13 mouse cellular contexts compared by ENCODE assay signal in the genomic region with DNA sequence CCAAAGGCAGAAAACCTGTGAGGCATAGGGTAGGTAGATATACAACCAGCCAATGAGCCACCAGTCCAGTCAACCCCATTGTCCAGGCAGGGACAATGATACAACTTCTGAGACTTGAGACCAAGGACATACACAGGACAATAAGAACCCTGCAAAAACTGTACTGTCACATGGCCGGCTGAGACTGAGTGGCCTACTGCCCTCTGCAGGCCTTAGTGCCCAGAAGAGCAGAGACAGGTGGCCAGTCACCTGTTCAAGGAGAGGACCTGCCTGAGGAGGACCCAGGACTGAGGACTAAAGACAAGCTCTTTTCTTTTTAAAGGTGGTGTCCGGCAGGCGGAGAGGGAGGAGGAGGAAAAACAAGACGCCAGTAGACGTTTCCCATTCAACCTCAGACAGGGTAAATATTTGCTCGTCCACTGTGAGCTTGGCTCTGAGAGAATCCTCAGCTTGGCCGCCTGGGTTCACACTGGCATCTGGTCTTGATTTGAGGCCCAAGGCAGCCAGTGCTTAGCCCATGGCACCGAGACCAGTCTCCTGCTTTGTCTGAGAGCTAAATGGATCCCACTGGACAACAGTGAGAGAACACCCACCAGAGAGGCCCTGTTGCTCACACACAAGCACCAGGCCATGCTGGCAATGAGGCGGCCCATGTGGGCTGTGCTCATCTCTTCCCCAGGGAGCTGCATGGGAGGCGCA. TPM values are rescaled to one million over a fixed set of nuclear protein-coding genes. Genes with fewer than 3 reads are reported as not detected.
DNase-seq lines count a peak whose midpoint lies in the region; ATAC-seq and TF ChIP-seq lines count a peak whose summit lies in the region.
"Had no signal": no experiment of that assay in that cellular context is flagged by ENCODE, and none has a peak within 500 bp of the region (broad histone marks: within the 10 kb centered on the region; RNA-seq: fewer than 3 reads in every experiment).

No protein-coding gene starts in this region.

- no peak overlapping the region for H3K9ac ChIP-seq in liver, postnatal 0 days (replicated peaks)
- no peak overlapping the region for H3K9ac ChIP-seq in liver, embryonic 11.5 days (ENCODE audit: low read depth, low read length)
- no peak overlapping the region for H3K9ac ChIP-seq in embryonic facial prominence, embryonic 11.5 days (replicated peaks; ENCODE audit: low read length)
- H3K9ac ChIP-seq in neural tube, embryonic 15.5 days (replicated peaks): no peak overlapping the region
- H3K9ac ChIP-seq: hindbrain, embryonic 15.5 days; neural tube, embryonic 12.5 days had no signal

- no peak for TF ChIP-seq POLR2A in myocyte (IDR thresholded peaks at IDR 0.05; ENCODE audit: insufficient read length, low read depth)

- no peaks in the 10 kb centered on the region for H3K36me3 ChIP-seq in liver, postnatal 0 days (replicated peaks; ENCODE audit: insufficient read depth, low read length)
- H3K36me3 ChIP-seq in liver, embryonic 11.5 days (ENCODE audit: control insufficient read depth, insufficient read depth, low read length): peaks cover 3% of the 10 kb centered on the region; the same call in 1 of the 2 replicates
- no peaks in the 10 kb centered on the region for H3K36me3 ChIP-seq in embryonic facial prominence, embryonic 11.5 days (replicated peaks; ENCODE audit: control insufficient read depth, insufficient read depth, low read depth, low read length)
- no peaks in the 10 kb centered on the region for H3K36me3 ChIP-seq in myocyte (ENCODE audit: control insufficient read depth, insufficient read depth)
- H3K36me3 ChIP-seq in neural tube, embryonic 15.5 days: no peaks in the 10 kb centered on the region
- H3K36me3 ChIP-seq: hindbrain, embryonic 15.5 days; neural tube, embryonic 12.5 days had no signal

- no peak for TF ChIP-seq EP300 in liver, postnatal 0 days (IDR thresholded peaks at IDR 0.05; ENCODE audit: low read depth)

- ATAC-seq in liver, postnatal 0 days: no peak
- no peak for ATAC-seq in liver, embryonic 11.5 days (replicated peaks; ENCODE audit: low FRiP score)
- no peak for ATAC-seq in embryonic facial prominence, embryonic 11.5 days (replicated peaks; ENCODE audit: insufficient number of reproducible peaks, low FRiP score, low TSS enrichment, low read depth)
- no peak for ATAC-seq in neural tube, embryonic 15.5 days (ENCODE audit: low FRiP score)

- intact Hi-C loops in gastrocnemius, adult 2 months (cut with DNase I): no loop called here

- H3K27me3 ChIP-seq in liver, postnatal 0 days (ENCODE audit: insufficient read depth, low read length): no peaks in the 10 kb centered on the region
- no peaks in the 10 kb centered on the region for H3K27me3 ChIP-seq in liver, embryonic 11.5 days (replicated peaks; ENCODE audit: control insufficient read depth, insufficient read depth, low read length)
- no peaks in the 10 kb centered on the region for H3K27me3 ChIP-seq in embryonic facial prominence, embryonic 11.5 days (ENCODE audit: control insufficient read depth, insufficient read depth, low read length)
- no peaks in the 10 kb centered on the region for H3K27me3 ChIP-seq in myocyte (ENCODE audit: control insufficient read depth, insufficient read depth, insufficient read length)
- no peaks in the 10 kb centered on the region for H3K27me3 ChIP-seq in neural tube, embryonic 15.5 days (replicated peaks)
- H3K27me3 ChIP-seq: hindbrain, embryonic 15.5 days; megakaryocyte, embryonic 14.5 days; neural tube, embryonic 12.5 days had no signal

- WGBS in liver, postnatal 0 days (ENCODE audit: insufficient replicate concordance): 75% methylated on average over 10 of the region's 10 CpGs
- 74% methylated on average over 10 of the region's 10 CpGs for WGBS in liver, embryonic 11.5 days
- whole genome bisulfite sequencing in embryonic facial prominence, embryonic 11.5 days: 59% methylated on average over 10 of the region's 10 CpGs
- 83% methylated on average over 10 of the region's 10 CpGs for WGBS in neural tube, embryonic 15.5 days

- peak; percentile 44 for TF ChIP-seq CTCF in gastrocnemius, adult 2 months (IDR thresholded peaks at IDR 0.05)
- TF ChIP-seq CTCF in liver, postnatal 0 days (IDR thresholded peaks at IDR 0.05; ENCODE audit: low read depth): peak; percentile 35

- peak; percentile 50 for DNase-seq in gastrocnemius, adult 2 months
- no peak for DNase-seq in gastrocnemius, postnatal 10 days
- DNase-seq in liver, postnatal 0 days: no peak
- DNase-seq in liver, embryonic 11.5 days (ENCODE audit: low spot score): no peak
- DNase-seq in embryonic facial prominence, embryonic 11.5 days (ENCODE audit: low spot score): peak; percentile 40
- DNase-seq in testis, postnatal 14 days (ENCODE audit: low spot score): no peak
- DNase-seq: B cell, adult 2 months had no signal

- no peak overlapping the region for H3K4me3 ChIP-seq in gastrocnemius, adult 2 months
- H3K4me3 ChIP-seq in liver, postnatal 0 days (ENCODE audit: low read depth, low read length): no peak overlapping the region
- no peak overlapping the region for H3K4me3 ChIP-seq in liver, embryonic 11.5 days (ENCODE audit: low read depth, low read length)
- no peak overlapping the region for H3K4me3 ChIP-seq in embryonic facial prominence, embryonic 11.5 days (ENCODE audit: low read depth, low read length)
- H3K4me3 ChIP-seq in myocyte: no peak overlapping the region
- H3K4me3 ChIP-seq in neural tube, embryonic 15.5 days (replicated peaks): no peak overlapping the region
- H3K4me3 ChIP-seq: hindbrain, embryonic 15.5 days; megakaryocyte, embryonic 14.5 days; neural tube, embryonic 12.5 days had no signal

- peaks cover 72% of the 10 kb centered on the region for H3K4me1 ChIP-seq in liver, postnatal 0 days (ENCODE audit: insufficient read depth)
- H3K4me1 ChIP-seq in liver, embryonic 11.5 days (replicated peaks; ENCODE audit: control insufficient read depth, insufficient read depth, low read length): peaks cover 52% of the 10 kb centered on the region
- H3K4me1 ChIP-seq in embryonic facial prominence, embryonic 11.5 days (ENCODE audit: control insufficient read depth, insufficient read depth, low read length): peaks cover 17% of the 10 kb centered on the region
- H3K4me1 ChIP-seq in neural tube, embryonic 15.5 days: peaks cover 44% of the 10 kb centered on the region

- H3K79me2 ChIP-seq in myocyte (ENCODE audit: control insufficient read depth, insufficient read depth): peaks cover 18% of the 10 kb centered on the region

- H3ac ChIP-seq in myocyte (ENCODE audit: control insufficient read depth, insufficient read length): no peak overlapping the region

- no peaks in the 10 kb centered on the region for H3K9me3 ChIP-seq in liver, postnatal 0 days (ENCODE audit: low read length)
- no peaks in the 10 kb centered on the region for H3K9me3 ChIP-seq in liver, embryonic 11.5 days (ENCODE audit: control insufficient read depth, low read length)
- H3K9me3 ChIP-seq in embryonic facial prominence, embryonic 11.5 days (replicated peaks; ENCODE audit: control insufficient read depth, low read length): no peaks in the 10 kb centered on the region
- no peaks in the 10 kb centered on the region for H3K9me3 ChIP-seq in neural tube, embryonic 15.5 days (replicated peaks)
- H3K9me3 ChIP-seq: hindbrain, embryonic 15.5 days; megakaryocyte, embryonic 14.5 days; neural tube, embryonic 12.5 days had no signal

- peak overlapping the region; percentile 95 for H3K27ac ChIP-seq in gastrocnemius, adult 2 months
- no peak overlapping the region for H3K27ac ChIP-seq in liver, postnatal 0 days (ENCODE audit: low read depth)
- H3K27ac ChIP-seq in liver, embryonic 11.5 days (ENCODE audit: low read depth, low read length): no peak overlapping the region
- no peak overlapping the region for H3K27ac ChIP-seq in embryonic facial prominence, embryonic 11.5 days (replicated peaks; ENCODE audit: low read depth, low read length)
- H3K27ac ChIP-seq in neural tube, embryonic 15.5 days (replicated peaks): no peak overlapping the region
- H3K27ac ChIP-seq: hindbrain, embryonic 15.5 days; neural tube, embryonic 12.5 days had no signal

- H3K4me2 ChIP-seq in liver, postnatal 0 days (ENCODE audit: low read depth, low read length): no peak overlapping the region
- H3K4me2 ChIP-seq in liver, embryonic 11.5 days: no peak overlapping the region
- no peak overlapping the region for H3K4me2 ChIP-seq in embryonic facial prominence, embryonic 11.5 days (ENCODE audit: low read depth, low read length)
- H3K4me2 ChIP-seq in myocyte (ENCODE audit: low read depth): peak overlapping the region; percentile 80
- no peak overlapping the region for H3K4me2 ChIP-seq in neural tube, embryonic 15.5 days
- H3K4me2 ChIP-seq: heart, embryonic 11.5 days; hindbrain, embryonic 15.5 days; neural tube, embryonic 12.5 days had no signal

TF ChIP-seq in myocyte, 11 proteins besides CTCF, POLR2A, EP300 and RAD21:
- TF ChIP-seq SRF (IDR thresholded peaks at IDR 0.05; ENCODE audit: control insufficient read depth, insufficient read length, low read depth) (no peak), MYOG (IDR thresholded peaks at IDR 0.05; ENCODE audit: control insufficient read depth in 1 of 3, insufficient read depth in 1 of 3, insufficient read length in 2 of 3, low read depth in 2 of 3) (peak in 1 of 3 experiments; percentile 55), REST (IDR thresholded peaks at IDR 0.05; ENCODE audit: insufficient read depth, insufficient read length) (no peak), MYOD1 (IDR thresholded peaks at IDR 0.05; ENCODE audit: control insufficient read depth in 1 of 3, insufficient read length in 2 of 3, low read depth in 2 of 3) (peak; percentile 37 to 77 (median 50)), USF1 (IDR thresholded peaks at IDR 0.05; ENCODE audit: low read depth) (peak; percentile 55)

RNA-seq across cellular contexts. Expression of gene Smad3, which starts 56.4 kb away (rescaled TPM):
- 10 to 100 TPM; 61.7 to 75.3 TPM for total RNA-seq in gastrocnemius, adult 2 months (2021)
- 10 to 100 TPM; 44.9 to 45.0 TPM for total RNA-seq in gastrocnemius, postnatal 10 days (2021)
- polyA plus RNA-seq in liver, postnatal 0 days (2015; fragmentation: Nextera tagmentation; extraction: Ambion mirVana): 1.9 and 2.1 TPM in 2 replicates
- 7.2 and 7.3 TPM in 2 replicates for polyA plus RNA-seq in liver, embryonic 11.5 days (2014; fragmentation: Nextera tagmentation; extraction: Ambion mirVana)
- polyA plus RNA-seq in embryonic facial prominence, embryonic 11.5 days (2014; fragmentation: Nextera tagmentation; extraction: Ambion mirVana): 19.0 and 21.9 TPM in 2 replicates
- 25.5 TPM for polyA plus RNA-seq in myocyte (2012; fragmentation: generic; extraction: Trizol)
- 8.7 and 12.2 TPM in 2 replicates for polyA plus RNA-seq in neural tube, embryonic 15.5 days (2015; fragmentation: Nextera tagmentation; extraction: Ambion mirVana)

Comparison
In these comparisons a context has a peak if more than half of its experiments do, and no peak if none do; other contexts are left out.
1. DNase-seq: peak in gastrocnemius, adult 2 months (single experiment) and embryonic facial prominence, embryonic 11.5 days (single experiment); none in gastrocnemius, postnatal 10 days (single experiment), liver, postnatal 0 days (single experiment), liver, embryonic 11.5 days (single experiment) and testis, postnatal 14 days (single experiment).